Mouse (Mus musculus): ENCODE results near the gene Csnk2b. TPM values are rescaled to one million over a fixed set of nuclear protein-coding genes. Genes with fewer than 3 reads are reported as not detected.

The Csnk2b gene
- polyA plus RNA-seq, 1 experiment from 2014 or later = 300 TPM

DNA sequence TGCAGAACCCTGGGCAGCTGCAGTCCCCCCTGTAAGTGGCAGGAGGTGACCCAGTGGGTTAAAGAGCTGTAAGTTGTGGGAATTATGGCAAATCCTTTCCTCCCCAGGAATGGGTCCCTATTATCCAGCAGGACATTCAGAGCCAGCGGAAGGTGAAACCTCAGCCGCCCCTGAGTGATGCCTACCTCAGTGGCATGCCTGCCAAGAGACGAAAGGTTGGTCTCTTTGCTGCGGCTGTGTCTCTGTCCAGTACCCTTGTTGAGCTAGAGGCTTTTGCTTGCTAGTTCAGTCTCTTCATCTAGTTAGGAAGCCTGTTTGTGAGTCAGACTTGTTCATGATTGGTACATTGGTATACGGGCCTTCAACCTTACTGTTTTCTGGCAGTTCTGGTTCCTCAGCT lies 24.3 kb upstream of the Csnk2b start:
- Histone ChIP-seq H3K27ac (no peak overlapping the region), H3K36me3 (ENCODE audit: insufficient read depth, low read length) (peaks cover 90% of the 10 kb centered on the region), H3K9me3 (replicated peaks; ENCODE audit: low read length) (no peaks in the 10 kb centered on the region), H3K4me2 (ENCODE audit: low read length) (no peak overlapping the region), H3K4me1 (replicated peaks; ENCODE audit: insufficient read depth, low read length) (no peaks in the 10 kb centered on the region), H3K9ac (ENCODE audit: low read depth, low read length) (no peak overlapping the region), H3K4me3 (replicated peaks; ENCODE audit: low read depth, low read length) (no peak overlapping the region), H3K27me3 (ENCODE audit: insufficient read depth, low read length) (no peaks in the 10 kb centered on the region)
- no peak for TF ChIP-seq CTCF (IDR thresholded peaks at IDR 0.05; ENCODE audit: low read depth)
- WGBS = 77% methylated on average over 5 of the region's 5 CpGs
- DNase-seq (ENCODE audit: low spot score) (no peak), ATAC-seq (replicated peaks; ENCODE audit: low FRiP score, low read depth) (no peak)

- H3K4me3 ChIP-seq (replicated peaks; ENCODE audit: low read depth, low read length) = no peak overlapping the region
- whole genome bisulfite sequencing = 87% methylated on average over 6 of the region's 6 CpGs
- no peak for ATAC-seq (replicated peaks; ENCODE audit: low FRiP score, low read depth)
- H3K36me3 ChIP-seq (ENCODE audit: insufficient read depth, low read length) = peaks cover 82% of the 10 kb centered on the region
- no peak overlapping the region for H3K27ac ChIP-seq
- H3K9ac ChIP-seq (ENCODE audit: low read depth, low read length) = no peak overlapping the region
- no peak for DNase-seq (ENCODE audit: low spot score)
- no peak for TF ChIP-seq CTCF (IDR thresholded peaks at IDR 0.05; ENCODE audit: low read depth)
- no peaks in the 10 kb centered on the region for H3K9me3 ChIP-seq (replicated peaks; ENCODE audit: low read length)
- H3K4me1 ChIP-seq (replicated peaks; ENCODE audit: insufficient read depth, low read length) = peaks cover under 1% of the 10 kb centered on the region; the same call in 1 of the 2 replicates
- no peak overlapping the region for H3K4me2 ChIP-seq (ENCODE audit: low read length)
- no peaks in the 10 kb centered on the region for H3K27me3 ChIP-seq (ENCODE audit: insufficient read depth, low read length)
Observed at GRCm38 (mm10) chr17:35141971-35142370, 20.1 kb upstream of the Csnk2b start.

GRCm38 (mm10) chr17:35140490-35140996 lies 18.7 kb upstream of the Csnk2b start:
- Histone ChIP-seq H3K4me3 (replicated peaks; ENCODE audit: low read depth, low read length) (no peak overlapping the region), H3K27me3 (ENCODE audit: insufficient read depth, low read length) (no peaks in the 10 kb centered on the region), H3K27ac (no peak overlapping the region), H3K36me3 (ENCODE audit: insufficient read depth, low read length) (peaks cover 71% of the 10 kb centered on the region), H3K9ac (ENCODE audit: low read depth, low read length) (no peak overlapping the region), H3K4me1 (replicated peaks; ENCODE audit: insufficient read depth, low read length) (peaks cover 9% of the 10 kb centered on the region), H3K4me2 (ENCODE audit: low read length) (no peak overlapping the region), H3K9me3 (replicated peaks; ENCODE audit: low read length) (no peaks in the 10 kb centered on the region)
- ATAC-seq (replicated peaks; ENCODE audit: low FRiP score, low read depth) = no peak
- DNase-seq (ENCODE audit: low spot score) = no peak
- TF ChIP-seq CTCF (IDR thresholded peaks at IDR 0.05; ENCODE audit: low read depth) = no peak
- WGBS = 83% methylated on average over 16 of the region's 16 CpGs

- no peak overlapping the region for H3K4me3 ChIP-seq (replicated peaks; ENCODE audit: low read depth, low read length)
Observed at GRCm38 (mm10) chr17:35139269-35139668, 17.4 kb upstream of the Csnk2b start.

DNA sequence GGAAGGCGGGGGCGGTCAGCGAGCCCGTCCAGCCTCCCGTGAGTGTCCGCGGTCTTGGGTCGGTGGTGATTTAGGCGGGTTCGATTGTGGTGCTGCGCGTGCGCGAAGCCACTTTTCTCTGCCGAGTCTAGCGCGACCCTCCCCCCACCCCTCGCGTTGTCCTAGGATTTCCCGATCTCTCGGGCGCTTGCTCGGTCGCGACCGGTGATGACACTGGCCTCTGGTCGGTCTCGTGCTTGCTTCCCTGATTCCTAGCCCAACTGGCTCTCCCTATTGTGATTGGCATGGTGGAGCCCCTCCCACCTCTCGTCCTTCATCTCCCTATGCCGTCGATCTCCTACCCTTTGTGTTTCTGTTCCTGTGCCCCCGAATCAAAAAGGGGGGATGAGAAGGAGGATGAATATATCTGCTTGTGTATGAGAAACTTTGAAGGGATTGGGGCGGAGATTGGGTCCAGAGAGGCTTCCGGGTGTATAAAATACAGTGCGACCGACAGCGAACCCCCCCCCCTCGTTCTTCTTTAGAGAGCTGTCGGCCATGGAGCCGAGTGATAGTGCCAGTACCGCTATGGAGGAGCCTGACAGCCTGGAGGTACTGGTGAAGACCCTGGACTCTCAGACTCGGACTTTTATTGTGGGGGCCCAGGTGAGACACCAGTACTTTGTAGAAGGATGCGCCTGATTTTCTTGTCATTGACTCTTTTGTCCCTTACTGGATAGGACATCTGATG lies 13.9 kb upstream of the Csnk2b start:
- peak overlapping the region; percentile 80 for H3K4me2 ChIP-seq (ENCODE audit: low read length)
- TF ChIP-seq CTCF (IDR thresholded peaks at IDR 0.05; ENCODE audit: low read depth) = no peak
- WGBS = under 1% methylated on average over 43 of the region's 43 CpGs
- no peaks in the 10 kb centered on the region for H3K9me3 ChIP-seq (replicated peaks; ENCODE audit: low read length)
- peak overlapping the region; percentile 71 for H3K9ac ChIP-seq (ENCODE audit: low read depth, low read length)
- peaks cover 9% of the 10 kb centered on the region for H3K4me1 ChIP-seq (replicated peaks; ENCODE audit: insufficient read depth, low read length)
- no peaks in the 10 kb centered on the region for H3K27me3 ChIP-seq (ENCODE audit: insufficient read depth, low read length)
- DNase-seq (ENCODE audit: low spot score) = peak; percentile 81
- H3K36me3 ChIP-seq (ENCODE audit: insufficient read depth, low read length) = peaks cover 26% of the 10 kb centered on the region
- H3K27ac ChIP-seq = peak overlapping the region; percentile 90
- ATAC-seq (replicated peaks; ENCODE audit: low FRiP score, low read depth) = peak; percentile 64
- peak overlapping the region; percentile 76 for H3K4me3 ChIP-seq (replicated peaks; ENCODE audit: low read depth, low read length)

More at GRCm38 (mm10) chr17:35139269-35139668, 17.4 kb upstream of the Csnk2b start:
- no peak for TF ChIP-seq CTCF (IDR thresholded peaks at IDR 0.05; ENCODE audit: low read depth)
- no peak overlapping the region for H3K9ac ChIP-seq (ENCODE audit: low read depth, low read length)
- H3K9me3 ChIP-seq (replicated peaks; ENCODE audit: low read length) = no peaks in the 10 kb centered on the region
- H3K4me2 ChIP-seq (ENCODE audit: low read length) = no peak overlapping the region
- H3K27ac ChIP-seq = no peak overlapping the region
- ATAC-seq (replicated peaks; ENCODE audit: low FRiP score, low read depth) (no peak), DNase-seq (ENCODE audit: low spot score) (no peak)
- peaks cover 58% of the 10 kb centered on the region for H3K36me3 ChIP-seq (ENCODE audit: insufficient read depth, low read length)
- H3K27me3 ChIP-seq (ENCODE audit: insufficient read depth, low read length) = no peaks in the 10 kb centered on the region
- peaks cover 9% of the 10 kb centered on the region for H3K4me1 ChIP-seq (replicated peaks; ENCODE audit: insufficient read depth, low read length)
- WGBS = 98% methylated on average over 3 of the region's 3 CpGs

- peaks cover 9% of the 10 kb centered on the region for H3K4me1 ChIP-seq (replicated peaks; ENCODE audit: insufficient read depth, low read length)
- peak within 1 kb of the TSS; percentile 80 for H3K4me2 ChIP-seq (ENCODE audit: low read length)
- peak; percentile 9; the same call in 1 of the 2 replicates for TF ChIP-seq CTCF (IDR thresholded peaks at IDR 0.05; ENCODE audit: low read depth)
- no peaks in the 10 kb centered on the region for H3K27me3 ChIP-seq (ENCODE audit: insufficient read depth, low read length)
- peak; percentile 98 for DNase-seq (ENCODE audit: low spot score)
- peaks cover 21% of the 10 kb centered on the region; the same call in 1 of the 2 replicates for H3K36me3 ChIP-seq (ENCODE audit: insufficient read depth, low read length)
- peak within 1 kb of the TSS; percentile 76 for H3K4me3 ChIP-seq (replicated peaks; ENCODE audit: low read depth, low read length)
- ATAC-seq (replicated peaks; ENCODE audit: low FRiP score, low read depth) = peak; percentile 88
- peak within 1 kb of the TSS; percentile 90 for H3K27ac ChIP-seq
- H3K9me3 ChIP-seq (replicated peaks; ENCODE audit: low read length) = no peaks in the 10 kb centered on the region
- under 1% methylated on average over 64 of the region's 66 CpGs for WGBS
- peak within 1 kb of the TSS; percentile 71 for H3K9ac ChIP-seq (ENCODE audit: low read depth, low read length)
Observed at GRCm38 (mm10) chr17:35134801-35135590, 13.1 kb upstream of the Csnk2b start, which contains the start of gene Bag6. TSS of gene Bag6 (plus strand) at chr17:35135178.
